Mouse (Mus musculus) kidney, adult 2 months (tissue): ENCODE data around the gene Scrn1.

Source experiments
- CTCF ChIP-seq: fragments of 200-500 bp; conservative IDR thresholded peaks from 2 replicates; pipeline ENCODE4 v1.5.1; 2011; ENCODE audit warnings: low read depth, mild to moderate bottlenecking, control low read depth, low read length, moderate library complexity, mixed read lengths; ENCODE audit not compliant: insufficient read depth, insufficient read length
- POLR2A ChIP-seq: fragments of 200-500 bp; IDR thresholded peaks from one replicate; pipeline ENCODE4 v1.6.1; 2011; ENCODE audit warnings: low read depth, low read length, control low read depth

- no peak for TF ChIP-seq CTCF
- TF ChIP-seq POLR2A: no peak
These were observed 80.8 kb downstream of the Scrn1 start for GRCm38 (mm10) chr6:54485435-54485901.
